Mouse (Mus musculus) Patski (cell line): ENCODE measurements around the gene Pkdcc. TPM values are rescaled to one million over a fixed set of nuclear protein-coding genes. Genes with fewer than 3 reads are reported as not detected.

Experiments
- ATAC-seq: fragments of 100-300 bp; one replicate; pipeline ENCODE4 v1.8.0; 2021
- CTCF ChIA-PET: fragments of 350-600 bp; sonication (Branson Sonifier 250); formaldehyde crosslinking; loops from one replicate; lab custom pipeline; 2022; ENCODE audit warnings: inconsistent platforms; lab: Charles Lee
- POLR2A ChIA-PET: fragments of 350-600 bp; sonication (Branson Sonifier 250); formaldehyde crosslinking; loops from one replicate; lab custom pipeline; 2022; ENCODE audit warnings: antibody characterized with exemption, inconsistent platforms; lab: Charles Lee
- DNase-seq: peaks from one replicate; pipeline ENCODE4 v3.0.0-alpha.2; 2011; ENCODE audit warnings: low read depth, low spot score
- H3K27me3 ChIP-seq: fragments of 371-371 bp; one replicate; pipeline ENCODE4 v1.5.1; 2021
- CTCF ChIP-seq: fragments of 100-300 bp; IDR thresholded peaks from one replicate; pipeline ENCODE4 v1.5.1; 2021
- in situ Hi-C: fragments of 300-500 bp; cut with MboI; formaldehyde crosslinking; loops from 3 replicates; pipeline ENCODE4 v1.11.1; 2018; ENCODE audit warnings: low pct_unique_long_range_greater_than_20kb, mixed read lengths
- polyA plus RNA-seq: library from polyadenylated mRNA; unstranded; gene quantifications from one replicate; pipeline ENCODE4 v1.2.3, GENCODE M21; 2021

Pkdcc gene
- polyA plus RNA-seq, 1 experiment from 2014 or later: 86.9 TPM

- in situ Hi-C loops: no loop called here
- no peak for TF ChIP-seq CTCF
- DNase-seq (no peak), ATAC-seq (no peak)
- ChIA-PET POLR2A (no interaction called here), CTCF (interaction anchor here (0.8 to 1.2 kb wide), 3 partner anchors 12 to 195 kb away, joined by 3 to 4 read pairs (median 3); no protein-coding TSS in a partner anchor)
- H3K27me3 ChIP-seq: no peaks in the 10 kb centered on the region
These were observed 23.3 kb downstream of the Pkdcc start for GRCm38 (mm10) chr17:83238123-83239058.

- H3K27me3 ChIP-seq: no peaks in the 10 kb centered on the region
- POLR2A ChIA-PET: no interaction called here
- no peak for DNase-seq
- ATAC-seq: no peak
- in situ Hi-C loops: no loop called here
- no peak for TF ChIP-seq CTCF
- CTCF ChIA-PET: no interaction called here
These were observed 29.4 kb downstream of the Pkdcc start for GRCm38 (mm10) chr17:83244502-83244901.

- no peak for ATAC-seq
- CTCF ChIA-PET: no interaction called here
- TF ChIP-seq CTCF: no peak
- DNase-seq: no peak
- POLR2A ChIA-PET: no interaction called here
- in situ Hi-C loops: no loop called here
- H3K27me3 ChIP-seq: no peaks in the 10 kb centered on the region
These were observed 30.4 kb downstream of the Pkdcc start for GRCm38 (mm10) chr17:83245460-83245859.

- in situ Hi-C loops: no loop called here
- no peak for DNase-seq
- no peak for TF ChIP-seq CTCF
- POLR2A ChIA-PET: no interaction called here
- CTCF ChIA-PET: no interaction called here
- ATAC-seq: no peak
- H3K27me3 ChIP-seq: no peaks in the 10 kb centered on the region
These were observed 31.0 kb downstream of the Pkdcc start for GRCm38 (mm10) chr17:83246090-83246489.

- POLR2A ChIA-PET: no interaction called here
- DNase-seq (no peak), ATAC-seq (no peak)
- in situ Hi-C loops: no loop called here
- H3K27me3 ChIP-seq: no peaks in the 10 kb centered on the region
- TF ChIP-seq CTCF: no peak
- CTCF ChIA-PET: no interaction called here
These were observed 32.1 kb downstream of the Pkdcc start for GRCm38 (mm10) chr17:83247176-83247575.

GRCm38 (mm10) chr17:83248467-83248866, 33.4 kb downstream of the Pkdcc start:
- ChIA-PET CTCF (no interaction called here), POLR2A (no interaction called here)
- no peaks in the 10 kb centered on the region for H3K27me3 ChIP-seq
- no peak for TF ChIP-seq CTCF
- in situ Hi-C loops: no loop called here
- ATAC-seq (no peak), DNase-seq (no peak)

- ChIA-PET POLR2A (interaction anchor here (1.3 kb wide), 1 partner anchor 36 kb away, joined by 4 read pairs; the partner anchor contains the start of gene Pkdcc), CTCF (interaction anchor here (0.8 to 4.6 kb wide), 4 partner anchors 170 to 225 kb away, joined by 3 to 60 read pairs (median 4); no protein-coding TSS in a partner anchor)
- H3K27me3 ChIP-seq: no peaks in the 10 kb centered on the region
- in situ Hi-C loops: loop anchor here (5.0 kb wide), 3 partner anchors 79 to 209 kb away; no protein-coding TSS in a partner anchor
- ATAC-seq (no peak), DNase-seq (no peak)
- no peak for TF ChIP-seq CTCF
These were observed 35.9 kb downstream of the Pkdcc start for GRCm38 (mm10) chr17:83250903-83251526.

GRCm38 (mm10) chr17:83253051-83253649, 38.1 kb downstream of the Pkdcc start:
- ChIA-PET CTCF (interaction anchor here (0.7 to 4.6 kb wide), 16 partner anchors 10 to 228 kb away, joined by 3 to 60 read pairs (median 4); no protein-coding TSS in a partner anchor), POLR2A (no interaction called here)
- H3K27me3 ChIP-seq: no peaks in the 10 kb centered on the region
- DNase-seq: peak; percentile 30
- peak; percentile 85 for TF ChIP-seq CTCF
- peak; percentile 65 for ATAC-seq
- in situ Hi-C loops: loop anchor here (5.0 kb wide), 3 partner anchors 81 to 211 kb away; no protein-coding TSS in a partner anchor

GRCm38 (mm10) chr17:83267202-83268128, 52.4 kb downstream of the Pkdcc start:
- no peak for DNase-seq
- POLR2A ChIA-PET: interaction anchor here (0.6 kb wide), 1 partner anchor 184 kb away, joined by 3 read pairs; no protein-coding TSS in a partner anchor
- ATAC-seq: no peak
- in situ Hi-C loops: no loop called here
- no peak for TF ChIP-seq CTCF
- H3K27me3 ChIP-seq: no peaks in the 10 kb centered on the region
- CTCF ChIA-PET: interaction anchor here (0.7 to 1.3 kb wide), 3 partner anchors 14 to 227 kb away, joined by 3 read pairs; no protein-coding TSS in a partner anchor
